Mouse (Mus musculus): Measurements from ENCODE around the gene Fgd3.

- TF ChIP-seq JUND (conservative IDR thresholded peaks at IDR 0.05; ENCODE audit: low read depth, low read length) (no peak), SMC3 (IDR thresholded peaks at IDR 0.05; ENCODE audit: low read depth, low read length) (no peak), CTCF (conservative IDR thresholded peaks at IDR 0.05 in 1 of 2, IDR thresholded peaks at IDR 0.05 in 1 of 2; ENCODE audit: low read depth in 2 of 2, low read length in 2 of 2) (no peak), NELFE (IDR thresholded peaks at IDR 0.05; ENCODE audit: low read depth, low read length) (no peak), UBTF (IDR thresholded peaks at IDR 0.05; ENCODE audit: low read depth, low read length) (no peak), MAZ (IDR thresholded peaks at IDR 0.05; ENCODE audit: low read depth, low read length) (no peak), ZC3H11A (IDR thresholded peaks at IDR 0.05; ENCODE audit: low read depth, low read length) (no peak), ZNF384 (IDR thresholded peaks at IDR 0.05; ENCODE audit: low read depth, low read length) (no peak)
Observed at GRCm38 (mm10) chr13:49246011-49246410, 74.1 kb downstream of the Fgd3 start.
